Mouse (Mus musculus): Measurements from ENCODE around the gene Kidins220. TPM values are rescaled to one million over a fixed set of nuclear protein-coding genes. Genes with fewer than 3 reads are reported as not detected.

Gene Kidins220
- polyA plus RNA-seq, 1 experiment from 2014 or later, result 69.2 TPM

Other genes starting within 250 kb of the Kidins220 start
- 59.5 and 61.2 TPM in 2 replicates for gene Mboat2, start 144.0 kb upstream of the Kidins220 start, polyA plus RNA-seq (2014; fragmentation: Nextera tagmentation; extraction: Ambion mirVana)
- gene Id2, start 122.2 kb downstream of the Kidins220 start, polyA plus RNA-seq (2014; fragmentation: Nextera tagmentation; extraction: Ambion mirVana), result 394 and 397 TPM in 2 replicates